Mouse (Mus musculus): ENCODE data around the gene Fam170b.

Fam170b gene

GRCm38 (mm10) chr14:32827994-32828650 is 5.6 kb upstream of the Fam170b start:
- DNase-seq (ENCODE audit: low spot score) = no peak

DNA sequence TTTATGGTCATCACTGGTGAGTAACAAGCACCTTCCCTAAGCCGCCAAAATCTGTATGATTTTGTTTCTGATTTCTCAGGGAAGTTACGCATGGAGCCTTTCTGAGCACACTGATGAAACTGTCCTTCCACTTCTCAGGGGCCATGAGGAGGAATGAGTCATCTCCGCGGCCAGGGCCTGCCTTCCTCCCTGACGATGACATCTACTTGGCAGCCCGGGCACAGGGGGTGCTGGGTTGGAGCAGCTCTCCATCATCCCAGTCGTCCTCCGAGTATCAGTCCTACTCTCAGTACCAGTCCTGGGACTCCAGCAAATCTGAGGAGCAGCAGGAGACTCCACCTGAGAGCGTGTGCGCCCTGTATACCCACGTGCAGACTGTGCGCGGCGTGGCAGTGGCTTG is 1.4 kb downstream of the Fam170b start:
- DNase-seq (ENCODE audit: low spot score) = no peak

GRCm38 (mm10) chr14:32835596-32835995 is 1.8 kb downstream of the Fam170b start:
- DNase-seq (ENCODE audit: low spot score) = no peak

DNA sequence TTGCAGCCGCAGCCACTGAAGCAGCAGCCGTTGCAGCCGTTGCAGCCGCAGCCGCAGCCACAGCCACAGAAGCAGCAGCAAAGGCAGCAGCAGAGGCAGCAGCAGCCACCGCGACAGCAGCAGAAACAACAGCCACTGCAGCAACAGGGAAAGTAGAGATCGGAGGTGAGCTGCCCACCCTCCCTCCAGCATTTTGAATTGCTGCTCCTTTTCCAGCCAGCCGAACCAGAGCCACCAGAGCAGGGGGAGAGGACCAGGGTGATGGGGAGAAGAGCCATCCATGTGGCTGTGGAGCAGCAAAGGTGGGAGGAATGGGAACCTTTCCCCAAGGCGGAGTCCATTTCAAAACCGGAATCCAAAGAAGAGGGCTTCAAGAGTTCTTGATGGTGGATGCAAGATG is 2.4 kb downstream of the Fam170b start:
- no peak for DNase-seq (ENCODE audit: low spot score)

DNA sequence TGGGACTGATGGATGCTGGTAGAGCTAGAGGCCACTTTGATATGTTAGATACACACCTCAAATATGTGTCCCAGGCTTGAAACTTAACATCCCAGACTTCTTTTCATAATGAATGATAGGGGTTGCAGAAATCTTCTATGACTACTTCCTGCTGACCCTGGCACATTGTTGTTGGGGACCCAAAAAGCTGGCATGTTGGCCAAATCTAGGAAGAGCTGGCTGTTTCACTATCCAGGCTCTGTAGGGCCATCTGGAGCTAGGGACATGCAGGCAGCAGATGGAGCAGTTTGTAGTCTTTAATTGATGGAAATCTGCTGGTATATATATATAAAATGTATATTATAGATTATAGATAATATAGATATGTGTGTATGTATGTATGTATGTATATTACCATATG is 8.3 kb downstream of the Fam170b start:
- no peak for DNase-seq (ENCODE audit: low spot score)

DNA sequence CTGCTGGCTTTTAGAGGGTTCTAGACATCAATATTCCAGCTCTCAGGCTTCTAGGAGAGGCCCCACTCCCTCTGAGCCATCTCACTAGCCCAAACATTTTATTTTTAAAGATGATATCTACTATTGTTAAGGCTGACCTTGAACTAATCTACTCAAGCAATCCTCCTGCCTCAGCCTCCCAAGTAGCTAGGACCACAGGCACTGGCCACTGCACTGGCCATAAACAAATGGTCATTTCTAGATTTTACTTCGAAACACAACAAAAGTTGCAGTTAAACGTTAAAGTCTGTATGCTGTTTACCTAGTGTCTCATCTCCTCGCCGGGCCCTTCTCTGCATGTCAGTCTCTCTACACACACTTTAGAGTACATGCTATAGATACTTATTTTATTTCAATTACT is 20.3 kb downstream of the Fam170b start:
- no peak for DNase-seq (ENCODE audit: low spot score)

DNA sequence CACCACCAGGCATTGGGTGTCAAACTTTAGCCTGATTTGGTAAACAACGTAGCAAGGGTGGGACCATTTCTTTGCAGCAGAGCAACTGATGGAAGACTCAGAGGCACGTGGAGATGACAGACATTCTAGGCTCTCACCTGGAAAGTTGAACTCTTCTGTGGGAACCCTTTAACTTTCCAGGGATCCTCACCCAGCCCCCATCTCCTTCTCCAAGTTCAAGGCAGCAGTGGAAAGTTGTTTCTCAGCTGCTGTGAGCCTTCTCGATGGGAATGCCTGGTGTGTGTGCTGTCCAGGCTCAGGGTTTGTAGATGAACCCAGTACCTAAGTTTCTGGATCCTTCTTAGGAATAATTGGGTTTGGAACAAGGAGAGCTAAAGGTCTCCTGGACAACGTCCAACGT is 22.5 kb downstream of the Fam170b start:
- no peak for DNase-seq (ENCODE audit: low spot score)

DNA sequence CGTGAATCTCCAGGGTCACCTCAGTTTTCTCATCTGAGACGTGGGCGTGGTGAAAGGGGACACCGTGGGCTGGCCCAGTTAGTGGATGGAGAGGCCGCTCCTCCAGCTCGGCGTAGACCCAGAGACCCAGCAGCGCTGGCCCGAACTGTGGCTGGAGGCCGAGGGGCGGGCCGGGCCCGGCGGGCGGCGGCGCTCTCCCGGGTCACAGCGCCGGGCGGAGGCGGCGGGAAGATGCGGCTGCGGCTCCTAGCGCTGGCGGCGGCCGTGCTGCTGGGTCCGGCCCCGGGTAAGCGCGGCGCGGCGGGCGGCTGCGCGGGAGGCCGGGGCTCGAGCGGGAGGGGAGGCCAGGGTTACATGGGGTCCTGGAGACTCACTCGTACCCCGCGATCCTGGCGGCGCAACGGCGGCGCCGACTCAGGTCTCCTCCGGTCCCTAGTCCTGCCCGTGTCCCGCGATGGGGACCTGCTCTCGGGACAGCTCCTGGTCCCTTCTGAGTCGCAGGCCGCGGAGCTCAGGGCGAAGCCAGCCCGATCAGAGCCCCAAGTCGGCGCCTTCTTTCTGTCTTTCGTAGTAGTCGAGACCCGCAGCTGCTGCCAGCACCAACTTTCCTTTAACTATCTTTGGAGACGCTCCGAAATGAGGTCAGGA is 23.0 kb downstream of the Fam170b start, which contains the start of gene Vstm4:
Gene Vstm4 (plus strand): TSS at position 76 of the 648 bp plus-strand sequence.
- peak; percentile 68 for DNase-seq (ENCODE audit: low spot score)

DNA sequence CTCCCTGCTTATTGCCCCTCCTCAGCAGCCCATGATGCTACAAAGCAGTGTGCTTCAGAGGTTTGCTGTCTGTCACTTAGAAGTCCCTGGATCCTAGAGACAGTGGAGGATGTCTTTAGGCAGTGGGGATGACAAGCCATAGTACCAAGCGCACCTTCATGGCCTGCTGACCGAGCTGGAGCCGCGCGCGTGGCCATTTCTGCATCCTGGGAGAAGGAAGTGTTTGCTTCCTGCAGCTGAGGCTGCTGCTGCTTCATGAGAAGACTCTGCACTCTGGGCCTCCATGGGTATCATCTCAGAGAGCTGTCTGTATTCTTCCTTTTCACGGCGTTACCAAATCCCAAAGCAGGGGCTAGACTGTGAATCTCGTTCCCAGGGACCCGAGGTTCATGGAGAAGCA is 24.6 kb downstream of the Fam170b start:
- DNase-seq (ENCODE audit: low spot score) = no peak

- DNase-seq (ENCODE audit: low spot score) = no peak
Measured at GRCm38 (mm10) chr14:32858941-32859510, 25.3 kb downstream of the Fam170b start.

GRCm38 (mm10) chr14:32859831-32860569 is 26.2 kb downstream of the Fam170b start:
- DNase-seq (ENCODE audit: low spot score) = peak; percentile 61

DNA sequence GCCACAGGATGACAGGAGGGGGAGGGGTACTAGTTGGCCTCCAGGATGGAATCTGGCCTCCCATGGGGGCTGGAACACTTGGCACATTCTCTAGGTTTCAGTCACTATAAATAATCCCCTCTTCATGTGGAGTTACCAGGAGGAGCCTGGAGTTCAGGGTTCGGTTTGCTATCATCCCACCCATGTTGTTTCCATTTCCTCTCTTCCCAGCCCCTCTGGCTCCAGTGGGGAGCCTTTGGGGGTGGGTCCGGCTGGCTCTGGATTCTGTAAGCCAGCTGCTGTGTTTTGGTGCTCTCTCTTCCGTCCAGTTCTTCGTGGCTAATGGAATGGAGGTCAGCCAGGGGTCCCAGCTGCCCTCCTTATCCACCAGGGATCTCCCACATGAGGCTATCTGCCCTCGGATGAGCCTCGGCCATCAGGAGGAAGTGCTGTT is 27.4 kb downstream of the Fam170b start:
- peak; percentile 28 for DNase-seq (ENCODE audit: low spot score)

GRCm38 (mm10) chr14:32861656-32862055 is 27.9 kb downstream of the Fam170b start:
- DNase-seq (ENCODE audit: low spot score) = no peak

DNA sequence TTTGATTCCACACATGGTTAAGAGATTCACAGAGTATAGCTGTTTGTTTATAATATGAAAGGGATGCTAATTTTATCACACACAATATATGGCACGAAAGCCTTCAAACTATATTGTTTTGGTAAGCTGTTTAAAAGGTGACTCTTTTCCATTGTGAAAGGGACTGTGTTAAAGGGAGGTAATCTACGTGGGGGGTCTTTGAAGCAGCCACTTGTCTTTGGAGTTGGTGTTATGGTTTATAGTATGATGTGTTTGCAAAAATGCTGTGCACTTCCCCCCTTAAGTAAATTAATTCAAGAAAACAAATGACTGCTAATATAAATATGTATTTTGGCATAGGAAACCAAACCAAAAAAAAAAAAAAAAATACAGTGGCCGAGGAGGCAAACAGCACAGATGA is 31.6 kb downstream of the Fam170b start:
- DNase-seq (ENCODE audit: low spot score) = no peak

- DNase-seq (ENCODE audit: low spot score) = no peak
Measured at GRCm38 (mm10) chr14:32871963-32872362, 38.2 kb downstream of the Fam170b start.

DNA sequence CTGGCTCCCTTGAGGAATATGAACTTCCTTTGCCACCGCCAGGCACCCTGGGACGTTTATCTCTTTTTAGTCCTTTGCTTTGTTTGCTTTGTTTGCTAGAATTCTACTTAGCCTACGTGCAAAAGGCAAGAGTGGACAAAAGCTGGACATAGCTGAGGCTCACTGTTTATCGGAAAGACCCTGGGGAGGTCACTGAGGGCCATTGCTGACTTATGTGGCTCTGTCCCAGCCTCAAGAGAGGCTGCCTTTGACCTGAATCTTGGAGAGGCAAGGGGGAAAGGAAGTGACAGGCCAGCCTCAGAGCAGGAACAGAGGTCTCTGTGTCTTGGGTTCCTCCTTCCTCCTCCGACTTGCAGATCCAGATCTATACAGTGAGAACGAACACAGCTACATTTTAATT is 43.8 kb downstream of the Fam170b start:
- no peak for DNase-seq (ENCODE audit: low spot score)

GRCm38 (mm10) chr14:32880332-32880731 is 46.6 kb downstream of the Fam170b start:
- DNase-seq (ENCODE audit: low spot score) = no peak

DNA sequence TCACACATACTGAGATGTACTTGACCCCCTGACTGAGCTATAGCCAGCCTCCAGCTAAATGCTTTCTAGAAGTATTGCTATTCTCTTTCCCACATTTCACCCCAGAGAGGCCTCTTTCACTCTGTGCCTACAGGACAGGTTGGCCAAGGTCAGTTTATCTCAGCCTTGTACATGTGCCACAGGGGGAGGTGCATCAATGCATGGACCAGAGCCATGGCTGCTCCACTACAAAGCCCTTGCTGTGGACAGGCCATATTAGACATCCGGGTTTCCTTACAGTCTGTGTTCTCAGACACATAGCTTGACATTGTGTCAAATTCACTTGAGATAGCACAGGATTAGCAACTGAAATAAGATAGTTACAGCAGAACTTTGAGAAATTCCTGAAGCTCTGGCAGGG is 47.9 kb downstream of the Fam170b start:
- DNase-seq (ENCODE audit: low spot score) = no peak
